Mouse (Mus musculus) macrophage (primary cell): ENCODE data around the gene Bicc1. TPM values are rescaled to one million over a fixed set of nuclear protein-coding genes. Genes with fewer than 3 reads are reported as not detected.

Experiments used
- H3K27ac ChIP-seq: fragments of 350-480 bp; formaldehyde crosslinking; 2 replicates; pipeline ENCODE4 v1.9.0; 2021
- H3K36me3 ChIP-seq: fragments of 350-480 bp; formaldehyde crosslinking; 2 replicates; pipeline ENCODE4 v1.9.0; 2021; ENCODE audit errors: inconsistent target
- H3K4me3 ChIP-seq: fragments of 350-480 bp; formaldehyde crosslinking; 2 replicates; pipeline ENCODE4 v1.9.0; 2021; ENCODE audit errors: inconsistent target
- H3K79me2 ChIP-seq: fragments of 350-480 bp; formaldehyde crosslinking; 2 replicates; pipeline ENCODE4 v1.9.0; 2021; ENCODE audit errors: inconsistent target
- WGBS: methylation state at CpG from one replicate; pipeline ENCODE4 v1.1.7; 2026; ENCODE audit warnings: inconsistent platforms; ENCODE audit not compliant: missing documents; 5-methylcytosine and 5-hydroxymethylcytosine counted together
- polyA plus RNA-seq: library from polyadenylated mRNA; stranded (reverse); fragments of 250-400 nt; gene quantifications from 3 replicates; pipeline ENCODE4 v1.2.4, GENCODE M21; 2018; ENCODE audit warnings: inconsistent platforms
- total RNA-seq, 78 experiments: library from RNA; depleted of rRNA; stranded (reverse); fragments of 250-400 nt; gene quantifications; 1 replicate in 9 of 78; 2 replicates in 24 of 78; 3 replicates in 43 of 78; 4 replicates in 2 of 78; pipeline ENCODE4 v1.2.4; 2018; ENCODE audit warnings: inconsistent platforms in 56 of 78

Bicc1 gene
- total RNA-seq (2018; cell fraction: chromatin; rRNA removed), result 1 to 10 TPM in 1 of 26 experiments, under 1 TPM in 1, not detected in 24; 0.12 to 6.8 TPM
- total RNA-seq (2018; cell fraction: cytosol; rRNA removed), result not detected
- total RNA-seq (2018; cell fraction: nucleus; rRNA removed), result under 1 TPM in 1 of 26 experiments, not detected in 25; 0.72 TPM
- not detected in 3 replicates for polyA plus RNA-seq

DNA sequence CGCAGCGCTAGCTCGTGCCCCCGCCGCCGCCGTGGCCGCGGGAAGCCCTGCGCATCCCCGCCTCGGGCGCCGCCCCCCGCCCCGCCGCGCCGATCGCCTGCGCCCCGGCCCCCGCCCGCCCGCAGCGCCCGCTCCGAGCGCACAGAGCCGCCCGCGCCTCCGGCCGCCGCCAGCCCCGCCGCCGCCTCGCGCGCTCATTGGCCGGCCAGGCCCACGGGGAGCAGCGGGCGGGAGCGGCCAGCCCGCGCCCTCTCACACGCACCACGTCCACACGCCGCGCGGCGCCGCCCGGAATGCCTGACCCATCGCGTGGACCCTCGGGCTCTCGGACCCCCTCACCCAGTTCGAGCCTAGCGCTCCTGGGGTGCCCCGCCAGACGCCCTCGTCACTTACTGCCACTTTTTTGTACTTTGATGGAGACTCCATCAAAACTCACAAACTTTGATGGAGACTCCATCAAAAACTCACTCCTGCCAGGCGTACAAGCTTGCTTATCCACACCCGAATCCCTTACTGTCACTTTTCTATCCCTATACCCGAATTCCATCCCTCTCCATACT is at the start of gene Bicc1:
Bicc1 (minus strand) TSS at position 25 of the 560 bp plus-strand sequence.
- no peaks in the 10 kb centered on the region for H3K79me2 ChIP-seq
- WGBS, result 5% methylated on average over 44 of the region's 69 CpGs
- H3K27ac ChIP-seq, result no peak within 1 kb of the TSS
- H3K36me3 ChIP-seq, result no peaks in the 10 kb centered on the region
- no peak within 1 kb of the TSS for H3K4me3 ChIP-seq

DNA sequence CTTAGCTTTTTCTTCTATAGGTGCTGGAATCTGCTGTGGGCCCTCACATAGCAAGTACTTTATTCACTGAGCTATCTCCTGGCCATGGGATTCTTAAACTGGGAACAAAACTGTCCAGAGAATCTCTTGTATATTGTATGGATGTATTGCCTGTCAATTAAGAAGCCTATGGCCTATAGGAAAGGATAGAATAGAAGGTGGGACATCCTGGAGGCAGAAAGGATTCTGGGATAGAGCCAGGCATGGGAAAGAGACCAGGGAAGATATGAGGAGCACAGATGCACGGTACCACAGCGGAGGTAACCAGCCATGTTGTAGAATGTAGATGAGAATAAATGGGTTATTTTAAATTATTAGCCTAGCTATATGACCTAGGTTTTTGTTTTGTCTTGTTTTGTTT is 42.0 kb upstream of the Bicc1 start:
- 83% methylated on average over 2 of the region's 2 CpGs for WGBS
- Histone ChIP-seq H3K4me3 (no peak overlapping the region), H3K79me2 (no peaks in the 10 kb centered on the region), H3K36me3 (no peaks in the 10 kb centered on the region), H3K27ac (no peak overlapping the region)

DNA sequence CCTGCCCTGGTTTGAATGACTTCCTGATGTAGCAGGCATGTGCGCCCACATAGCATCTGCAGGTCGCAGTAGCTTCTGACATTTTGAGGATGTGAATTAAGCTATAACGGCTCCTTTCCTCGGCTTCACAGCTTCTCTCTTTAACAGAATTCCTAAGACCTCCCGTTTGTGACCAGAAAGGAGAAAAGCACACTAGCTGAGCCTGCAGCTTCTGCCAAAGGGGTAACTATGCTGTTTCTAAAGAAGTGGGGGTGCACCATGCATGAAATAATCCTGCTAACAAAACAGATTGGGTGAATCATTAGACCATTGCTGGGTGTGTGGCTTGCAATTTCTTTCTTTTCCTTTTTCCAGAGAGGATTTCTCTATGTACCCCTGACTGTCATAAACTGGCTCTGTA is 41.5 kb upstream of the Bicc1 start:
- H3K36me3 ChIP-seq, result no peaks in the 10 kb centered on the region
- H3K79me2 ChIP-seq, result no peaks in the 10 kb centered on the region
- WGBS, result 25% methylated on average over 5 of the region's 5 CpGs
- H3K4me3 ChIP-seq, result no peak overlapping the region
- no peak overlapping the region for H3K27ac ChIP-seq

DNA sequence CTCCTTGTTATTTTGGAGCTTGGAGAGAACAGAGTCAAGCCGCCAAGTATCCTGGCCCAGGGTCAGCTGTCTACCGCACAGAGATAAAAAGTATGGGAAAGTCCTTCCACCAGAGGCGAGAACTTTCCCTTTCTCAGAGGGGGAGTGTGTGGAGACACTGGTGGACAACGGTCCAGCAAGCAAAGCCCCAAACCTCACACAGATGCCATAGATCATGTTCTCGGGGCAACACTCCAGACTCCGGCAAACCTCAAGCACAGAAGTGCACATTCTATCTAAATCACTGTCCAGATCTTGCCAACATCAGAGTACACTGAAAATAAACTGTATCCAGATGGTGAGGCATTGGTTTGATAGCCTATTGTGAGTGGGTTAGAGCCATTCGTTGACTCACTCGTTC is 39.2 kb upstream of the Bicc1 start:
- Histone ChIP-seq H3K27ac (no peak overlapping the region), H3K36me3 (no peaks in the 10 kb centered on the region), H3K79me2 (no peaks in the 10 kb centered on the region), H3K4me3 (no peak overlapping the region)
- WGBS, result 92% methylated on average over 8 of the region's 8 CpGs

DNA sequence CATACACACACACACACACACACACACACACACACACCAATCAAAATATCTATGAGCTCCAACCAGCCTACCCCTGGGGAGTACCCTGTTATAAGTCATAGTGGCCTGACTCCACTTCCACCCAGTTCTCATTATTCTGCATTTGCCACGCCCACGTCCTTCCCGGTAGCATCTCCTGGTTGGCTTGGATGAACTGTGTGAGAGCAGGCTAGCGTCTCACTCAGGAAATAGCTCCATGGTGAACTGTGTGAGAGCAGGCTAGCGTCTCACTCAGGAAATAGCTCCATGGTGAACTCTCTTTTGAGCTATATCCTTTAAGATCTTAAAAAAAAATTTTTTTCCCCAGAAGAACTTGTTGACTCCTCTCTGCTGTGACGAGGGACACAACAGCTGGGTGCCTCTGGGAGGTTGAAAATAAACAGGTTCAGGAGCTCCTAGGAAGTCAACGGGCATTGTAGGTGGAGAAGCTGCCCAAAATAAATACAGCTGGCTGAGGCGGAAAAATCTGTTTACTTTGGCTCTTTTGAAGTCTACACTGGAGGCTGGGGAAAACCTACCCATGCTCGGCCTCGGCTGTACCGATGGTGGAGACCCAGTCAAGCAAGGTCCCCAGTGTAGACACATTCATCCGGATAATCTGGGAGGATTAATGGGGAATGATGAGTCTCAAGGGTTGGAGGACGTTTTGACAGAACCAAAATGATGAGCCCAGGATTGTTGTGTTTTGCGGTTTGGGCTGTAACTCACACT is 37.7 kb upstream of the Bicc1 start:
- Histone ChIP-seq H3K27ac (no peak overlapping the region), H3K4me3 (no peak overlapping the region), H3K79me2 (no peaks in the 10 kb centered on the region), H3K36me3 (no peaks in the 10 kb centered on the region)
- 50% methylated on average over 14 of the region's 14 CpGs for WGBS

DNA sequence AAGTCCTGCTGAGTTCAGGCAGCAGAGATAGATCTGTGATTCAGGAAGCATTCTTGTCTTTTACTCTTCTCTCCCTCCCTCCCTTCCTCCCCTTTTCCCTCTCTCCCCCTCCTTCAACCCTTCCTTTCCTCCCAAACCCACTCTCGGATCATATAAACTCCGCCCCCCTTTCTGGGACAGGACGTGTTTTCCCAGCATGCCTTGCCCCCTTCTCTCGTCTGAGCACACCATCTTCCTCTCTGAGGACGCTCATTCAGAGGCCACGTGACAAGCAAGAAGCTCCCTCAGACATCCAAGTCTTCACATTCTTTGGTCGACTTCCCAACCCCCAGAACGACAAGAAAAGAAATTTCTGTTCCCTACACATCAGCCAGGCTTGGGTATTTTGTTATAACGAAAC is 36.0 kb upstream of the Bicc1 start:
- WGBS, result 52% methylated on average over 9 of the region's 9 CpGs
- H3K79me2 ChIP-seq, result no peaks in the 10 kb centered on the region
- no peak overlapping the region for H3K4me3 ChIP-seq
- no peak overlapping the region for H3K27ac ChIP-seq
- H3K36me3 ChIP-seq, result no peaks in the 10 kb centered on the region

DNA sequence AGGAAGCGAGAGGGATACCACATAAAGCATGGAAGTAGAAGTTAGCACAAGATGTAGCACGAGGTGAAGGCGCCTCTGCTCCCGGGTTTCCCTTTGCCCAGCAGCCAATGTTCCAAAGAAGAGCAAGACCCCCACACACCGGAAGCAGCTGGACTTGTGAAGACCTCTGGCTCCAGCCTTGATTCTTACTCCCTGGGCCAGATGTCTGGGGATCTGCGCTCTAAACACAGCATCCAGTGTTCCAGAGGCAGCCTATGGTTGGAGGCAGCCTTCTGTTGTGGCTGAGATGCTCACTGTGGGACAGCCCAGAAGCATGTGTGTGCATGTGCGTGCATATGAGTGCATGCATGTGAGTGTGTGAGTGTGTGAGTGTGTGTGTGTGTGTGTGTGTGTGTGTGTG is 35.2 kb upstream of the Bicc1 start:
- Histone ChIP-seq H3K79me2 (no peaks in the 10 kb centered on the region), H3K27ac (no peak overlapping the region), H3K4me3 (no peak overlapping the region), H3K36me3 (no peaks in the 10 kb centered on the region)
- WGBS, result 81% methylated on average over 7 of the region's 7 CpGs

DNA sequence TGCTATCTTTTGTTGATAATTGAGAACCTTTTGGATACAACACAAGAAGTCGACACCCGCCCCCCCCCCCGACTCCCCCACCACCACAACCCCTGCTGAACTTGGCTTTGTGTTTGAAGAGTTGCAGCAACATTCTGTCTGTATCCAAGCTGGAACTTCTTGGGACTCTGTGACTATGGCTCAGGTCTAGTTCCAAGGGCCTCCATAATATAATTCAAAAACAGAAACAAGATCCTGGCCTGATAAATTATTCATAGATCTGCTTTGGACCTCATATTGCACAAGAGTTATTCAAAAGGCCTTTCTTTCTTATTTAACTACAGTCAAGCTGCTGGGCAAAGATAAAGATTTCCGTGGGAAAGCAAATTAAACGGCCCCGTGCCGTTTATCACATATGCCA is 33.8 kb upstream of the Bicc1 start:
- no peaks in the 10 kb centered on the region for H3K79me2 ChIP-seq
- no peak overlapping the region for H3K27ac ChIP-seq
- 89% methylated on average over 5 of the region's 7 CpGs for WGBS
- no peak overlapping the region for H3K4me3 ChIP-seq
- H3K36me3 ChIP-seq, result no peaks in the 10 kb centered on the region

DNA sequence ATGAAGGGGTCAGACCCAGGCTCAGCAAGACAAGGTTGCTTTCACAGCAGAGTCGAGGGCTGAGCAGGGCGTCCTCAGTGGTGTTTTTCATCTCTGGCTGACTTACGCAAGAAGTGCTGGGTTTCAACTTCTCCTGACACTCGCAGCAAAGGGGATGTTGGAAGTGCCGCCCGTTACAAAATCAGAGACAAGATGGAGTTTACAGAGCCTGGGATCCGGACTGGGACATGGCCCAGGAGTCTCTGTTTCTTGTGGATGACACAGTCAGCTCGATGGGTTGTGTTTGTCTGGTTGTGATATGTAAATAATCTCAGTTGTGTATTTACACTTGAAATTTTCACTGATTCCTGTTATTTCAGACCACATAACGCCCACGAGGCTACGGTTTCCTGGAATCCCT is 33.4 kb upstream of the Bicc1 start:
- 73% methylated on average over 11 of the region's 11 CpGs for WGBS
- no peaks in the 10 kb centered on the region for H3K79me2 ChIP-seq
- no peak overlapping the region for H3K4me3 ChIP-seq
- no peaks in the 10 kb centered on the region for H3K36me3 ChIP-seq
- no peak overlapping the region for H3K27ac ChIP-seq

DNA sequence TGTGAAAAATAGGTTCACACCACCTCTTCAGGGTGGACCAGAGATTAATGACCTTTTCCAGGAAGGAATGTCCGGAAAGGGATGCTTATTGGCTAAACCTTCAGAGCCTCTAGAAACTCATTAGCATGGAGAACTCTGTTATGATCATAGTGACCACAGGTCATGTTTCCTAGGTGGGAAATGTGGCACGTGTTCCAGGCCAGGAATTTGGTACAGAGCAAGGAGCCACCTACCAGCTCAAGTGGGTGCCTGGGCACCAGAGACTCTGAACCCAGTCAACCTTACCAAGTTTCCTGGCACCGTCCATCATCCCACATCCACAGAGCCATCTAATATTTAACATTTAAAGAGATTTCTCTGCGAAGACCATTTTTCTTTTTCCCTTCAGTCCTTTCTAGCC is 29.2 kb upstream of the Bicc1 start:
- Histone ChIP-seq H3K4me3 (no peak overlapping the region), H3K79me2 (no peaks in the 10 kb centered on the region), H3K27ac (no peak overlapping the region), H3K36me3 (no peaks in the 10 kb centered on the region)
- WGBS, result 89% methylated on average over 4 of the region's 4 CpGs

DNA sequence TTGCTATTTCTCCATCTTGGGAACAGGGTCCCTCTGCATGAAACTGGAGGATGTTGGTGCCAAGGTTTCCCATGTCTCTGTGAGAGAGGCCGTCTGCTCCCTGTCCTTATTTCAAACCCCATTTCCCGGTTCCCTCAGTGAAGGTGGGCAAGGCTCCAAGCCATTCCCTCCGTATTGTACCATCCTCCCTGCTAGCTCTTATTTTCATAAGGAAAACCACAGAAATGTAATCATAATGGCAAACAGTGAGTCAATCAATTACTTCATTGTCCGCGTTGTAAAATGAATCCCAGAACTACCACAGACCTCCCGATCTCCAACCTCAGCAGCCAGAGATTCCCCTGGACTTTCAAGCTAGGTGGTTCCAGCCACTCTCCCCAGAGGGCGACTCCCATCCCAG is 25.6 kb upstream of the Bicc1 start:
- Histone ChIP-seq H3K4me3 (no peak overlapping the region), H3K27ac (no peak overlapping the region), H3K36me3 (no peaks in the 10 kb centered on the region), H3K79me2 (no peaks in the 10 kb centered on the region)
- whole genome bisulfite sequencing, result 84% methylated on average over 7 of the region's 7 CpGs

DNA sequence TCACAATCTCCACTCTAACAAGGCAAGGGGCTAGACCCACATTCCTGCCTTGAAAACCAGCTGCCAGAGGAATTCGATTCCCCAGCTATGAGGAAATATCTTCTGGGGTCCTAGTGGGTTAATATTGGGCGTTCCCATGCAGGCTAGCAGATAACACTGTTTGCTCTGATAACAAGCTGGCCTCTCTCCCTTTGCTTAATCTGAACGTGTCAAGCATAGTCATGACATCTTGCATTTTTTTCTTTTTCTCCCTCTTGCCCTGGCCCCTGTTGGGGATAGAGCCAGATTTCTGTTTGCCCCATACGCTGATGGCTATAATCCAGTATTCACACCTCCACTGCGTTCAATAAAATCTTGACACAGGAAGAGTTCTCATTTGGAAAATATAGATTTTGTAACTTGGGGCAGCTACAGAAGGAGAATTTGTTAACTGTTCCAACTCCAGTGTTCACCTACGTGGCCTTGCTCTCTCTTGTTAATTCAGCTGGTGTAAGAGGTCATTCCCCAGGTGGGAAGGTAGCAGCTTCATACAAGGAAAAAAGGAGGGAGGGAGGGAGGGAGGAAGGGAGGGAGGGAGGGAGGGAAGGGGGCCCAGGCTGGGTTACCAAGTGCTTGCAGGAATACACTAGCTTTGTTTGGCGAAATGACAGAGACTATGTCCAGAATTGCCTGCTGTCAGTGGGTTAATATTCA is 24.0 kb upstream of the Bicc1 start:
- H3K36me3 ChIP-seq, result no peaks in the 10 kb centered on the region
- H3K79me2 ChIP-seq, result no peaks in the 10 kb centered on the region
- H3K27ac ChIP-seq, result no peak overlapping the region
- 69% methylated on average over 7 of the region's 7 CpGs for WGBS
- H3K4me3 ChIP-seq, result no peak overlapping the region

DNA sequence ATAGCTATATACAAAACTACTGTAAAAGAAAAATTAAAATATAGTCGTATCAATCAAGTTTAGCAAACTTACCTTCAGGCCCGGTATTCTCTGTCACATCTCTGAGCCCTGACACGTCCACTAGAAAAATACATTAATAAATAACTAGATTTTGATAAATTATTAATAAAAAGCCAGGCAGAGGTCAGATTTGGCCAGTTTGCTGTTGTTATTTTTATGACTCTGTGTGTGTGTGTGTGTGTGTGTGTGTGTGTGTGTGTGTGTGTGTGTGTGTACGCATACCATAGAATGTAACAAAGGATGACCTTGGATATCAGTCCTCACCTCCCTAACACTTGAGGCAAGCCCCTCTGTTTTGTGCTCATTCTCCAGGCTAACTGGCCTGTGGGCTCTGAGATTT is 22.4 kb upstream of the Bicc1 start:
- H3K4me3 ChIP-seq, result no peak overlapping the region
- WGBS, result 93% methylated on average over 4 of the region's 4 CpGs
- no peak overlapping the region for H3K27ac ChIP-seq
- no peaks in the 10 kb centered on the region for H3K79me2 ChIP-seq
- no peaks in the 10 kb centered on the region for H3K36me3 ChIP-seq

DNA sequence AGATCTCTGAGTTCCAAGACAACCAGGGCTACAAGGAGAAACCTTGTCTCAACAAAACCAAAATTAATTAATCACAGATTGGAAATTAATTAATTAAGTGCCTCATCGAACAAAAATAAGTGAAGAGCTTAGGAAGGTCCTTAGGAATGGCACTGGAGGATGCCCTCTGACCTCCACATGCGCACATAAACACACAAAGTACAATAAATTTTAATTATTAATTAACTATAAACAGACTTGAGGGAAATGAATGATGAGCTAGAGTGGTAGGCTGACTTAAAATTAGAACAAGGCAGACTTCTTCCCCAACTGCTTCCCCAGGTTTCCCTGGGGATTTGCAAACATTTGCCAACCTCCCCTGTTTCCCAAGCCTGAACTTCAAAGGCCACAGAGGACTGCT is 21.6 kb upstream of the Bicc1 start:
- no peak overlapping the region for H3K4me3 ChIP-seq
- no peaks in the 10 kb centered on the region for H3K36me3 ChIP-seq
- no peak overlapping the region for H3K27ac ChIP-seq
- 85% methylated on average over 2 of the region's 2 CpGs for WGBS
- H3K79me2 ChIP-seq, result no peaks in the 10 kb centered on the region

DNA sequence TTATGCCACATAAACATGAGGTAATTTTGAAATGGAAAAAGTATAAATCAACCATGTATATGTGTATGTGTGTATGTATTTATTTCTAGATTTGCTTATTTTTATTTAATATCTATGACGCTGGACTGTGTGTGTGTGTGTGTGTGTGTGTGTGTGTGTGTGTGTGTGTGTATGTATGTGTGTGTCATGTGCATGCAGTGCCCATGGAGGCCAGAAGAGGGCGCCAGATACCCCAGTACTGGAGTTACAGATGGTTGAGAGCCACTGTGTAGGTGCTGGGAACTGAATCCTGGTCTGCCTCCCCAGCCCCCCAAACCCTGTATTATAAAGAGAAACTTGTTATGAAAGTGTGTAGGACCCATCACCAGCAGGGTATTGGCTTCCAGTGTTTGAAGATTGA is 20.6 kb upstream of the Bicc1 start:
- 68% methylated on average over 2 of the region's 2 CpGs for WGBS
- H3K4me3 ChIP-seq, result no peak overlapping the region
- H3K36me3 ChIP-seq, result no peaks in the 10 kb centered on the region
- H3K27ac ChIP-seq, result no peak overlapping the region
- H3K79me2 ChIP-seq, result no peaks in the 10 kb centered on the region
